Mouse (Mus musculus) frontal cortex, postnatal 25 days (tissue): Measurements from ENCODE around the gene Olfr248.
"Not testable (repeated sequence)": the region's sequence is repeated elsewhere in the genome, so short reads cannot be mapped to it uniquely, and the experiment has no call there.

Source experiments
- DNase-seq, 2 experiments: peaks; one replicate each; pipeline ENCODE4 v3.0.0; 2022; ENCODE audit warnings: low spot score in 2 of 2

Olfr248 gene

GRCm38 (mm10) chr1:174390746-174391145 lies at the start of gene Olfr248:
TSS of gene Olfr248 (plus strand) at chr1:174391046.
- no peak for DNase-seq

- not testable (repeated sequence) for DNase-seq
Observed at GRCm38 (mm10) chr1:174353636-174354035, 37.2 kb upstream of the Olfr248 start.

- no peak for DNase-seq
Observed at GRCm38 (mm10) chr1:174354640-174355039, 36.2 kb upstream of the Olfr248 start.

GRCm38 (mm10) chr1:174364882-174365451 lies 25.9 kb upstream of the Olfr248 start, which contains the start of gene Olfr417:
TSS of gene Olfr417 (plus strand) at chr1:174365122.
- DNase-seq = no peak

GRCm38 (mm10) chr1:174373799-174374198 lies 17.0 kb upstream of the Olfr248 start:
- DNase-seq = no peak

GRCm38 (mm10) chr1:174422959-174423358 lies 32.1 kb downstream of the Olfr248 start:
- no peak for DNase-seq

GRCm38 (mm10) chr1:174423764-174424163 lies 32.9 kb downstream of the Olfr248 start, which contains the start of gene Olfr414:
TSS of gene Olfr414 (plus strand) at chr1:174424064.
- no peak for DNase-seq

- no peak for DNase-seq
Observed at GRCm38 (mm10) chr1:174426180-174426986, 35.5 kb downstream of the Olfr248 start.

- DNase-seq = no peak
Observed at GRCm38 (mm10) chr1:174427402-174427801, 36.6 kb downstream of the Olfr248 start.

GRCm38 (mm10) chr1:174428407-174428806 lies 37.6 kb downstream of the Olfr248 start:
- no peak for DNase-seq

GRCm38 (mm10) chr1:174434121-174434520 lies 43.3 kb downstream of the Olfr248 start:
- no peak for DNase-seq
